Mouse (Mus musculus) liver, postnatal 0 days (tissue): ENCODE measurements around the gene Cd6.

Experiments used
- CTCF ChIP-seq: sonication (generic); IDR thresholded peaks from 2 replicates; pipeline ENCODE4 v1.5.1; 2016; ENCODE audit warnings: antibody characterized with exemption, low read depth
- EP300 ChIP-seq: IDR thresholded peaks from 2 replicates; pipeline ENCODE4 v1.6.1; 2016; ENCODE audit warnings: antibody characterized with exemption, low read depth, mild to moderate bottlenecking

DNA sequence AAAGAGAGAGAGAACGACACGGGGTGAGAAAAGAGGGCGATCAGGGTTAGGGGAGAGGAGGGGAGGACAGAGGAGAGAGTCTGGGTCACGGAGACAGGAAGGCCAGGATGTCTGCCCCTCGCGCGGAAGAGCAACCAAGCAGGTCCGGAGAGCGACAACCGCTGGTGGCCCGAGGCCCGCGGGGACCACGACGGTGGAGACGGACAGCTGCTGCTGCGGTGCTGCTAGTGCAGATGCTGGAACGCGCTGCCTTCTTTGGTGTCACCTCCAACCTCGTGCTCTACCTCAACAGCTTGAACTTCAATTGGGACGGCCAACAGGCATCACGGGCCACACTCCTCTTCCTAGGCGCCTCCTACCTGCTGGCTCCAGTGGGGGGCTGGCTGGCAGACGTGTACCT, 13.1 kb upstream of the Cd6 start:
- TF ChIP-seq CTCF, result no peak
- no peak for TF ChIP-seq EP300
